Mouse (Mus musculus) mesoderm, embryonic 11.5 days (tissue): ENCODE results near the gene Olfr911-ps1.

Source experiments
- DNase-seq: peaks from one replicate; pipeline ENCODE4 v3.0.0-alpha.2; 2012; ENCODE audit warnings: low read depth, low spot score

The Olfr911-ps1 gene

DNA sequence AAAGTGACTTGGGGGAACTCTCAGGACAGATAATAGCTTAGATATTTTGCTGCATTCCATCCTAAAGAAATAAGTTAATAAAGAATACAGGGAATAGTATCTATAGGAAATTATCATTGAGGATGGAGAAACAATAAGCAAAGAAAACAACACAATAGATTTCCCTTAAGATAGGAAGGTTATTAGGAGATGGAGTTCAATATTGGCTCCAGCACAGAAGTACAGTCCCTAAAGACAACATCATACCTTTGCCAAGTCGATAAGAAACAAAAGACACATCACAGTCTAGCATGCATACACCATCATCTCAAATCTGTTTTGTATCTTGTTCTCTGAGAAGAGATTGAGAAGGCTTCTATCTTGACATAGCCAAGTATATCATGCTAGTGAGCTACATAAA, at the start of gene Olfr911-ps1:
Olfr911-ps1 (plus strand) TSS at position 301 of the 400 bp plus-strand sequence.
- no peak for DNase-seq

DNA sequence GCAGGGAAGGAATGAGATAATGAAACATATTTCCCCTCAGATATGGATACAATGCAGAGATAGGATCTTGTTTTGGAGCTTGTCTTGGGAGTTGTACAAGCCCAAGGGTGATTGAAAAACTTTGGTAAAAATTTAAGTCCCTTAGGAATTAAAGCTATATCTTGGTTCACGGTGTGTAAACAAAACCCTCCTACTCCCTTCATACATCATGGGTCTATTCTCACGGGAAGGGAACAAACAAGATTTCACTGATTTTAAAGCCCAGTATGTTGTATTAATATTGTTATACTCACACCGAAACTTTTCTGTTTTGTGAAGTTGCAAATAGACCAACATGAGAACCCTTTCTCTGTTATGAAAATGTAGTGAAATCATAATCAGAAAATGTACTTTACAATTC, 34.6 kb upstream of the Olfr911-ps1 start, which contains the start of gene Olfr906:
Olfr906 (plus strand) TSS at position 301 of the 400 bp plus-strand sequence.
- DNase-seq, result no peak

DNA sequence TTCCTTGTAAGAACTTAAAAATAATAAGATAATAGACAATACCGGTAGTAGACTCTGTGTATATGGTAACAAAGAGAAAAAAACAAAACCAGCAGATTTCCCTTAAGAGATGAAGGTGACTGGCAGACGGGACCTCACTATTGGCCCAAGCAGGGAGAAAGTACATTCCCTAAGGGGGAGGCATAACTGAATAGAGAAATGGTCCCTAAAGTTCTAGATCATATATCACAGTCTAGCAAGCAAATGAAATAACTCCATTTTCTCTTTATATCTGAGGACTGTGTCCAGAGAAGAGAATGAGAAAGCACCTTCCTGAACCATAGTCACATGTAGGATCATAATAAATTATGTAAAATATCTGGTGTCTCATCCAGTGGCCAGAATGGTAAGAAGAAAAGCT, 25.9 kb upstream of the Olfr911-ps1 start, which contains the start of gene Olfr907:
Olfr907 (plus strand) TSS at position 301 of the 400 bp plus-strand sequence.
- no peak for DNase-seq

DNA sequence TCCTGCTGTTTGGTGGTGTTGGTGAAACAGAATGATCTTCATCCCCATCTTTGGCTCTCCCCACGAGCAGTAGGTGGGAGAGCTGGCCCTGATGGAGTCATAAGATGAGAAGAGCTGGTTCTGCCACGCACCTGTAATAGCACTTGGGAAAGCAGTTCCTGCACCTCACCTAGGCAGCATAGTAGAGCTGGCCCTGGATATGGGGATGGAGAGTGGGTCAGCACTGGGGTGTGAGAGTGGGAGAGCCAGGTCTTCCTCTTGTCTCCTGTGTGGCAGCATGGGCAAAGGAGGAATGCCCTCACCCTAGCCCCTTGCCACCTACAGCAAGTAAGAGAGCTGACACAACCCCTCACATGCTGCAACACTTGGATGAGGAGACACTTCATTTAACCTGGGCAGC, 9.0 kb upstream of the Olfr911-ps1 start:
- no peak for DNase-seq

DNA sequence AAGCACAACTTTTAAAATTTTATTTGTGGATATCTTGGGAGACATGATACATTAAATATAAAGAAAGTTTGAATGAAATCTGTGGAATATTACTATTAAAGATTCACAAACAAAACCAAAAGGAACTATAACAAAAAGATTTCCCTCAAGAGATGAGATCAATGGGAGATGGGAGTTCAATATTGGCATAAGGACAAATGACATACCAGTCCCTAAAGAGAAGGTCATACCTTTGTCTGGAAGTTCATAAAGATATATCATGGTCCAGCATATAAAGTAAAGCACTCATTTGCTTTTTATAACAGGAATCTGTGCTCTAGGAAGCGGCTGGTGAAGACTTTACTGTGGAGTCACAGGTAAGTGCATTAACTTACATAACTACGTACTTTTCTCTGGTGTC, 16.2 kb downstream of the Olfr911-ps1 start, which contains the start of gene Olfr910:
Olfr910 (plus strand) TSS at position 301 of the 400 bp plus-strand sequence.
- no peak for DNase-seq
